Mouse (Mus musculus) erythroblast, embryonic 14.5 days (primary cell): ENCODE data around the gene Garnl3.

ENCODE experiments used
- GATA1 ChIP-seq: IDR thresholded peaks from 2 replicates; pipeline ENCODE4 v1.6.1; 2012; ENCODE audit warnings: low read length, inconsistent platforms, mixed read lengths
- TAL1 ChIP-seq: IDR thresholded peaks from 3 replicates; pipeline ENCODE4 v1.6.1; 2012; ENCODE audit warnings: low read length, inconsistent platforms, mixed read lengths

GRCm38 (mm10) chr2:32966184-32966688, 165.2 kb downstream of the Garnl3 start:
- TF ChIP-seq GATA1 (no peak), TAL1 (no peak)
